Mouse (Mus musculus) limb, embryonic 10.5 days (tissue): ENCODE data around the gene Rsu1. TPM values are rescaled to one million over a fixed set of nuclear protein-coding genes. Genes with fewer than 3 reads are reported as not detected.
A peak's percentile ranks its signal among the peaks of the same experiment; 100 is the strongest.

ENCODE experiments used
- DNase-seq: peaks from one replicate; pipeline ENCODE4 v3.0.0-alpha.2; 2017; ENCODE audit warnings: low spot score
- H3K27ac ChIP-seq: fragments of 300-500 bp; sonication (generic); 2 replicates; pipeline ENCODE4 v1.5.1; 2016; ENCODE audit warnings: mild to moderate bottlenecking
- H3K27me3 ChIP-seq: fragments of 300-500 bp; sonication (generic); 2 replicates; pipeline ENCODE4 v1.6.1; 2016; ENCODE audit warnings: low read depth, mild to moderate bottlenecking; ENCODE audit not compliant: poor library complexity, severe bottlenecking
- H3K36me3 ChIP-seq: fragments of 300-500 bp; sonication (generic); 2 replicates; pipeline ENCODE4 v1.6.1; 2016; ENCODE audit warnings: mild to moderate bottlenecking, moderate library complexity
- H3K4me1 ChIP-seq: fragments of 300-500 bp; sonication (generic); 2 replicates; pipeline ENCODE4 v1.6.1; 2016
- H3K4me3 ChIP-seq: fragments of 300-500 bp; sonication (generic); 2 replicates; pipeline ENCODE4 v1.5.1; 2016; ENCODE audit warnings: mild to moderate bottlenecking, moderate library complexity
- H3K9me3 ChIP-seq: fragments of 300-500 bp; sonication (generic); replicated peaks from 2 replicates; pipeline ENCODE4 v1.6.1; 2016; ENCODE audit warnings: mild to moderate bottlenecking
- WGBS: fragments of 180-500 bp; shearing (Covaris S2); methylation state at CpG from one replicate; pipeline ENCODE4 v1.1.7; 2016; 5-methylcytosine and 5-hydroxymethylcytosine counted together
- polyA plus RNA-seq: library from polyadenylated mRNA; unstranded; fragments of >200 nt; fragmentation: Nextera tagmentation; extraction: Ambion mirVana; gene quantifications from 2 replicates; pipeline ENCODE4 v1.2.1, GENCODE M21; 2016

Rsu1 gene
- polyA plus RNA-seq, result 67.9 and 79.1 TPM in 2 replicates

GRCm38 (mm10) chr2:13271165-13271957 lies at the start of gene Rsu1:
Rsu1 (minus strand) TSS chr2:13271415.
- Histone ChIP-seq H3K4me1 (peaks cover 13% of the 10 kb centered on the region), H3K27ac (peak within 1 kb of the TSS; percentile 92), H3K4me3 (peak within 1 kb of the TSS; percentile 66), H3K36me3 (no peaks in the 10 kb centered on the region), H3K27me3 (no peaks in the 10 kb centered on the region), H3K9me3 (no peaks in the 10 kb centered on the region)
- WGBS, result 1% methylated on average over 37 of the region's 37 CpGs
- peak; percentile 93 for DNase-seq

- H3K4me3 ChIP-seq, result no peak overlapping the region
- H3K27me3 ChIP-seq, result no peaks in the 10 kb centered on the region
- H3K36me3 ChIP-seq, result no peaks in the 10 kb centered on the region
- no peak for DNase-seq
- H3K9me3 ChIP-seq, result no peaks in the 10 kb centered on the region
- no peak overlapping the region for H3K27ac ChIP-seq
- no peaks in the 10 kb centered on the region for H3K4me1 ChIP-seq
- WGBS, result 91% methylated on average over 3 of the region's 3 CpGs
Measured at GRCm38 (mm10) chr2:13303376-13303775, 32.2 kb upstream of the Rsu1 start.

- no peak for DNase-seq
- Histone ChIP-seq H3K9me3 (no peaks in the 10 kb centered on the region), H3K4me3 (no peak overlapping the region), H3K4me1 (no peaks in the 10 kb centered on the region), H3K36me3 (no peaks in the 10 kb centered on the region), H3K27me3 (no peaks in the 10 kb centered on the region), H3K27ac (no peak overlapping the region)
- 55% methylated on average over 3 of the region's 3 CpGs for WGBS
Measured at GRCm38 (mm10) chr2:13299031-13299430, 27.8 kb upstream of the Rsu1 start.

- DNase-seq, result no peak
- no peaks in the 10 kb centered on the region for H3K4me1 ChIP-seq
- no peak overlapping the region for H3K27ac ChIP-seq
- no peak overlapping the region for H3K4me3 ChIP-seq
- no peaks in the 10 kb centered on the region for H3K9me3 ChIP-seq
- 64% methylated on average over 5 of the region's 5 CpGs for WGBS
- no peaks in the 10 kb centered on the region for H3K36me3 ChIP-seq
- H3K27me3 ChIP-seq, result no peaks in the 10 kb centered on the region
Measured at GRCm38 (mm10) chr2:13297733-13298132, 26.5 kb upstream of the Rsu1 start.

GRCm38 (mm10) chr2:13290661-13291060 lies 19.4 kb upstream of the Rsu1 start:
- Histone ChIP-seq H3K27me3 (no peaks in the 10 kb centered on the region), H3K4me1 (no peaks in the 10 kb centered on the region), H3K4me3 (no peak overlapping the region), H3K27ac (no peak overlapping the region), H3K36me3 (no peaks in the 10 kb centered on the region), H3K9me3 (no peaks in the 10 kb centered on the region)
- WGBS, result 7% methylated on average over 1 of the region's 1 CpGs
- no peak for DNase-seq

- Histone ChIP-seq H3K27ac (no peak overlapping the region), H3K4me1 (no peaks in the 10 kb centered on the region), H3K4me3 (no peak overlapping the region), H3K9me3 (no peaks in the 10 kb centered on the region), H3K27me3 (no peaks in the 10 kb centered on the region), H3K36me3 (no peaks in the 10 kb centered on the region)
- DNase-seq, result no peak
- WGBS, result 85% methylated on average over 3 of the region's 3 CpGs
Measured at GRCm38 (mm10) chr2:13290070-13290469, 18.9 kb upstream of the Rsu1 start.

GRCm38 (mm10) chr2:13278114-13278862 lies 7.1 kb upstream of the Rsu1 start:
- Histone ChIP-seq H3K36me3 (no peaks in the 10 kb centered on the region), H3K4me3 (no peak overlapping the region), H3K27ac (no peak overlapping the region), H3K9me3 (no peaks in the 10 kb centered on the region), H3K27me3 (no peaks in the 10 kb centered on the region), H3K4me1 (no peaks in the 10 kb centered on the region)
- 64% methylated on average over 10 of the region's 10 CpGs for WGBS
- no peak for DNase-seq

GRCm38 (mm10) chr2:13275874-13276273 lies 4.7 kb upstream of the Rsu1 start:
- H3K27ac ChIP-seq, result no peak overlapping the region
- H3K4me1 ChIP-seq, result peaks cover 6% of the 10 kb centered on the region
- H3K27me3 ChIP-seq, result no peaks in the 10 kb centered on the region
- H3K9me3 ChIP-seq, result no peaks in the 10 kb centered on the region
- WGBS, result 62% methylated on average over 7 of the region's 7 CpGs
- no peaks in the 10 kb centered on the region for H3K36me3 ChIP-seq
- no peak overlapping the region for H3K4me3 ChIP-seq
- DNase-seq, result peak; percentile 33

- 54% methylated on average over 8 of the region's 8 CpGs for WGBS
Measured at GRCm38 (mm10) chr2:13270736-13271135, 479 bp downstream of the Rsu1 start.

GRCm38 (mm10) chr2:13268681-13269293 lies 2.4 kb downstream of the Rsu1 start:
- DNase-seq, result no peak
- Histone ChIP-seq H3K27me3 (no peaks in the 10 kb centered on the region), H3K27ac (no peak overlapping the region), H3K36me3 (no peaks in the 10 kb centered on the region), H3K4me1 (peaks cover 13% of the 10 kb centered on the region), H3K4me3 (no peak overlapping the region), H3K9me3 (no peaks in the 10 kb centered on the region)
- WGBS, result 97% methylated on average over 4 of the region's 4 CpGs

More at GRCm38 (mm10) chr2:13270736-13271135, 479 bp downstream of the Rsu1 start:
- DNase-seq, result no peak
- Histone ChIP-seq H3K4me1 (peaks cover 13% of the 10 kb centered on the region), H3K27ac (peak overlapping the region; percentile 92), H3K4me3 (peak overlapping the region; percentile 66), H3K36me3 (no peaks in the 10 kb centered on the region), H3K27me3 (no peaks in the 10 kb centered on the region), H3K9me3 (no peaks in the 10 kb centered on the region)

- 49% methylated on average over 4 of the region's 4 CpGs for WGBS
- DNase-seq, result peak; percentile 37
- H3K36me3 ChIP-seq, result no peaks in the 10 kb centered on the region
- no peaks in the 10 kb centered on the region for H3K4me1 ChIP-seq
- H3K9me3 ChIP-seq, result no peaks in the 10 kb centered on the region
- no peaks in the 10 kb centered on the region for H3K27me3 ChIP-seq
- H3K4me3 ChIP-seq, result no peak overlapping the region
- no peak overlapping the region for H3K27ac ChIP-seq
Measured at GRCm38 (mm10) chr2:13264875-13265274, 6.3 kb downstream of the Rsu1 start.

GRCm38 (mm10) chr2:13263150-13263549 lies 8.1 kb downstream of the Rsu1 start:
- Histone ChIP-seq H3K36me3 (no peaks in the 10 kb centered on the region), H3K27me3 (no peaks in the 10 kb centered on the region), H3K4me3 (no peak overlapping the region), H3K27ac (no peak overlapping the region), H3K9me3 (no peaks in the 10 kb centered on the region), H3K4me1 (no peaks in the 10 kb centered on the region)
- no peak for DNase-seq
- WGBS, result 81% methylated on average over 4 of the region's 4 CpGs

- Histone ChIP-seq H3K36me3 (peaks cover 10% of the 10 kb centered on the region), H3K4me3 (no peak overlapping the region), H3K9me3 (no peaks in the 10 kb centered on the region), H3K27ac (no peak overlapping the region), H3K27me3 (no peaks in the 10 kb centered on the region), H3K4me1 (no peaks in the 10 kb centered on the region)
- DNase-seq, result no peak
- WGBS, result 80% methylated on average over 2 of the region's 2 CpGs
Measured at GRCm38 (mm10) chr2:13258606-13259005, 12.6 kb downstream of the Rsu1 start.
